Mouse (Mus musculus): ENCODE measurements around the gene 2810004N23Rik. TPM values are rescaled to one million over a fixed set of nuclear protein-coding genes. Genes with fewer than 3 reads are reported as not detected.

2810004N23Rik gene
- polyA plus RNA-seq, 1 experiment = 13.6 TPM

DNA sequence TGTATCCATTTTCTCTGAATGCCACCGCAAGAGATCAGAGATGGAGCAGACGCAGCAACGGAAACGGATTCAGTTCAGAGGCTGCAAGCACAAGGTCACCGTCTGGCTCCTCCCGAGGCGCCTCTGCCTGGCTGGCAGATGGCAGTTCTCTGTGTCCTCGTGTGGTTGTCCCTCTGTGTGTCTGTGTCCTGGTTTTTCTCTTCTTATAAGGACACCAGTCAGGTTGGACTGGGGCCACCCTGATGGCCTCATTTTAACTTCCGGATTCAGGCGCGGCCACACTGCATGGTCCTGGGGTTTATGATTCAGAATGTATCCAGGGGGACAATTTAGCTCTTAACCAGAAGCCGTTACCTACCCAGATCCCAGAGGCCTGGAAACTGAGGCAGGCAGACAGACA lies 47.0 kb downstream of the 2810004N23Rik start:
- Histone ChIP-seq H3K27ac (ENCODE audit: insufficient read depth, low read depth, low read length) (no peak overlapping the region), H3K27me3 (replicated peaks; ENCODE audit: control insufficient read depth, insufficient read depth, low read length) (no peaks in the 10 kb centered on the region), H3K4me1 (ENCODE audit: control insufficient read depth, insufficient read depth, low read length) (peaks cover 3% of the 10 kb centered on the region; the same call in 1 of the 2 replicates), H3K4me3 (ENCODE audit: insufficient read depth, low read depth, low read length) (no peak overlapping the region), H3K36me3 (ENCODE audit: control insufficient read depth, insufficient read depth, low read length) (no peaks in the 10 kb centered on the region)
- no peak for DNase-seq
- TF ChIP-seq CTCF (conservative IDR thresholded peaks at IDR 0.05; ENCODE audit: insufficient read depth, insufficient read length, low read depth, low read length) = no peak
- no peak for TF ChIP-seq POLR2A (IDR thresholded peaks at IDR 0.05; ENCODE audit: low read depth, low read length)
- WGBS = 81% methylated on average over 12 of the region's 12 CpGs

DNA sequence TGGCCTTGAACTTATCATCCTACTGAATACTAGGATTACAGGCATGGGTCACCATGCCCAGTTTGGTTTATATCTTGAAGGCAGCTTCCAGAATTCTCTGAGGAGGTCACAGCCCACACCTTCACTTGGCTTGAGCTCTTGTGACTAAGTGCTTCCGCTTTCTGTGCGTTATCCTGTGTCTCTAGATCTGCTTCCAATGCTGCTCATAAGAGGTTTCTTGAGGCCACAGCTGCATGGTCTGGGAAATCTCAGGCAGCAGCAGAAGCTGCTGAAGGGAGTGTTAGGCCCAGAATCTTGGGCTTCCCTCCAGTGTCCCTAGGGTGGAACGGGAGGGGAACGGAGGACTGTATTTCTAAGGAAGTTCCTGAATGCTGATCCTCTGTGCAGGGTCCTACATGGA lies 49.6 kb downstream of the 2810004N23Rik start:
- WGBS = 93% methylated on average over 4 of the region's 4 CpGs

GRCm38 (mm10) chr8:124810689-124811394 lies 52.1 kb downstream of the 2810004N23Rik start:
- no peak for TF ChIP-seq POLR2A (IDR thresholded peaks at IDR 0.05; ENCODE audit: low read depth, low read length)
- no peak for TF ChIP-seq CTCF (conservative IDR thresholded peaks at IDR 0.05; ENCODE audit: insufficient read depth, insufficient read length, low read depth, low read length)
- H3K4me1 ChIP-seq (ENCODE audit: control insufficient read depth, insufficient read depth, low read length) = no peaks in the 10 kb centered on the region
- no peak overlapping the region for H3K27ac ChIP-seq (ENCODE audit: insufficient read depth, low read depth, low read length)
- no peaks in the 10 kb centered on the region for H3K36me3 ChIP-seq (ENCODE audit: control insufficient read depth, insufficient read depth, low read length)
- H3K27me3 ChIP-seq (replicated peaks; ENCODE audit: control insufficient read depth, insufficient read depth, low read length) = no peaks in the 10 kb centered on the region
- H3K4me3 ChIP-seq (ENCODE audit: insufficient read depth, low read depth, low read length) = no peak overlapping the region
- WGBS = 39% methylated on average over 9 of the region's 9 CpGs
- DNase-seq = peak; percentile 81

More for the DNA sequence above, 49.6 kb downstream of the 2810004N23Rik start:
- DNase-seq = no peak
- Histone ChIP-seq H3K4me3 (ENCODE audit: insufficient read depth, low read depth, low read length) (no peak overlapping the region), H3K4me1 (ENCODE audit: control insufficient read depth, insufficient read depth, low read length) (peaks cover 3% of the 10 kb centered on the region; the same call in 1 of the 2 replicates), H3K36me3 (ENCODE audit: control insufficient read depth, insufficient read depth, low read length) (no peaks in the 10 kb centered on the region), H3K27me3 (replicated peaks; ENCODE audit: control insufficient read depth, insufficient read depth, low read length) (no peaks in the 10 kb centered on the region), H3K27ac (ENCODE audit: insufficient read depth, low read depth, low read length) (no peak overlapping the region)
- TF ChIP-seq CTCF (conservative IDR thresholded peaks at IDR 0.05; ENCODE audit: insufficient read depth, insufficient read length, low read depth, low read length) = no peak
- TF ChIP-seq POLR2A (IDR thresholded peaks at IDR 0.05; ENCODE audit: low read depth, low read length) = no peak

GRCm38 (mm10) chr8:124810056-124810610 lies 52.8 kb downstream of the 2810004N23Rik start:
- H3K36me3 ChIP-seq (ENCODE audit: control insufficient read depth, insufficient read depth, low read length) = no peaks in the 10 kb centered on the region
- H3K27me3 ChIP-seq (replicated peaks; ENCODE audit: control insufficient read depth, insufficient read depth, low read length) = no peaks in the 10 kb centered on the region
- DNase-seq = peak; percentile 58
- no peak overlapping the region for H3K27ac ChIP-seq (ENCODE audit: insufficient read depth, low read depth, low read length)
- WGBS = 54% methylated on average over 5 of the region's 5 CpGs
- no peak overlapping the region for H3K4me3 ChIP-seq (ENCODE audit: insufficient read depth, low read depth, low read length)
- TF ChIP-seq CTCF (conservative IDR thresholded peaks at IDR 0.05; ENCODE audit: insufficient read depth, insufficient read length, low read depth, low read length) (peak; percentile 65), POLR2A (IDR thresholded peaks at IDR 0.05; ENCODE audit: low read depth, low read length) (no peak)
- no peaks in the 10 kb centered on the region for H3K4me1 ChIP-seq (ENCODE audit: control insufficient read depth, insufficient read depth, low read length)

- no peak for DNase-seq
- Histone ChIP-seq H3K4me1 (ENCODE audit: control insufficient read depth, insufficient read depth, low read length) (no peaks in the 10 kb centered on the region; the same call in 1 of the 2 replicates), H3K4me3 (ENCODE audit: insufficient read depth, low read depth, low read length) (no peak overlapping the region), H3K36me3 (ENCODE audit: control insufficient read depth, insufficient read depth, low read length) (no peaks in the 10 kb centered on the region), H3K27me3 (replicated peaks; ENCODE audit: control insufficient read depth, insufficient read depth, low read length) (no peaks in the 10 kb centered on the region), H3K27ac (ENCODE audit: insufficient read depth, low read depth, low read length) (no peak overlapping the region)
- 50% methylated on average over 2 of the region's 2 CpGs for WGBS
- TF ChIP-seq POLR2A (IDR thresholded peaks at IDR 0.05; ENCODE audit: low read depth, low read length) = no peak
- no peak for TF ChIP-seq CTCF (conservative IDR thresholded peaks at IDR 0.05; ENCODE audit: insufficient read depth, insufficient read length, low read depth, low read length)
These were observed 53.5 kb downstream of the 2810004N23Rik start for GRCm38 (mm10) chr8:124809419-124809818.

DNA sequence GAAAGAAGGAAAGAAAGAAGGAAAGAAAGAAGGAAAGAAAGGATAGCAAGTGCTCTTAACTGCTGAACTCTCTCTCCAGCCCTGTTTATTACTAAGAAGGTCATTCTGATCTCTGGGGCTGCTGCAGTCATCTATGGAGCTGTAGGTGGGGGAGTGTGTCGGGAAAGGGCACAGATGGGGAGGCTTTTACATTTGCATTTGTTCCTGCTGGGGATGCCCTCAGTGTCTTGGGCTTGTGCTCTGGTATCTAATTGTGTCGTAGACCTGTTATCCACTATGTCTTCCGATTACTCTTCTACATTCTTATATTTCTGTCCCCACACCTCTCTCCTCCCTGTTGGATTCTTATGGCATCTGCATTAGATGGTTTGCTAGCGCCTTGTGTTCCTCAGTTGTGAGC lies 56.9 kb downstream of the 2810004N23Rik start:
- DNase-seq = no peak
- Histone ChIP-seq H3K36me3 (ENCODE audit: control insufficient read depth, insufficient read depth, low read length) (no peaks in the 10 kb centered on the region), H3K27me3 (replicated peaks; ENCODE audit: control insufficient read depth, insufficient read depth, low read length) (no peaks in the 10 kb centered on the region), H3K4me3 (ENCODE audit: insufficient read depth, low read depth, low read length) (no peak overlapping the region), H3K27ac (ENCODE audit: insufficient read depth, low read depth, low read length) (no peak overlapping the region), H3K4me1 (ENCODE audit: control insufficient read depth, insufficient read depth, low read length) (no peaks in the 10 kb centered on the region; the same call in 1 of the 2 replicates)
- TF ChIP-seq CTCF (conservative IDR thresholded peaks at IDR 0.05; ENCODE audit: insufficient read depth, insufficient read length, low read depth, low read length) (no peak), POLR2A (IDR thresholded peaks at IDR 0.05; ENCODE audit: low read depth, low read length) (no peak)
- 85% methylated on average over 4 of the region's 4 CpGs for WGBS
